15 mouse cellular contexts compared by ENCODE assay signal in genomic region chr5:105146447-105146846, GRCm38 (mm10). TPM values are rescaled to one million over a fixed set of nuclear protein-coding genes. Genes with fewer than 3 reads are reported as not detected.
DNase-seq lines count a peak whose midpoint lies in the region; ATAC-seq and TF ChIP-seq lines count a peak whose summit lies in the region.
"Had no signal": no experiment of that assay in that cellular context is flagged by ENCODE, and none has a peak within 500 bp of the region (broad histone marks: within the 10 kb centered on the region; RNA-seq: fewer than 3 reads in every experiment).

No protein-coding gene starts in this region.

- 0 out of 2 replicates have a peak, but pooled peaks cover 4% of the 10 kb centered on the region for H3K9me3 ChIP-seq in megakaryocyte, embryonic 14.5 days
- H3K9me3 ChIP-seq in heart, postnatal 0 days (replicated peaks; ENCODE audit: control insufficient read depth, low read length), result no peaks in the 10 kb centered on the region
- H3K9me3 ChIP-seq in intestine, embryonic 15.5 days, result no peaks in the 10 kb centered on the region
- H3K9me3 ChIP-seq: hindbrain, embryonic 12.5 days; limb, embryonic 10.5 days; neural tube, embryonic 13.5 days had no signal

- H3K4me3 ChIP-seq in megakaryocyte, embryonic 14.5 days (replicated peaks), result peak overlapping the region; percentile 23
- no peak overlapping the region for H3K4me3 ChIP-seq in heart, postnatal 0 days (ENCODE audit: low read depth, low read length)
- H3K4me3 ChIP-seq in intestine, embryonic 15.5 days (replicated peaks), result no peak overlapping the region
- H3K4me3 ChIP-seq: hindbrain, embryonic 12.5 days; limb, embryonic 10.5 days; neural tube, embryonic 13.5 days had no signal

- peak overlapping the region; percentile 81 for H3K27ac ChIP-seq in heart, postnatal 0 days (ENCODE audit: low read depth)
- H3K27ac ChIP-seq in intestine, embryonic 15.5 days, result no peak overlapping the region
- H3K27ac ChIP-seq: hindbrain, embryonic 12.5 days; limb, embryonic 10.5 days; neural tube, embryonic 13.5 days had no signal

- H3K36me3 ChIP-seq in megakaryocyte, embryonic 14.5 days (replicated peaks; ENCODE audit: low read length), result no peaks in the 10 kb centered on the region
- no peaks in the 10 kb centered on the region for H3K36me3 ChIP-seq in heart, postnatal 0 days (replicated peaks; ENCODE audit: control insufficient read depth, insufficient read depth, low read length)
- no peaks in the 10 kb centered on the region for H3K36me3 ChIP-seq in intestine, embryonic 15.5 days
- H3K36me3 ChIP-seq: hindbrain, embryonic 12.5 days; limb, embryonic 10.5 days; neural tube, embryonic 13.5 days had no signal

- peak; percentile 51; the same call in 1 of the 2 replicates for TF ChIP-seq EP300 in heart, postnatal 0 days (IDR thresholded peaks at IDR 0.05; ENCODE audit: low read depth)

- peaks cover 50% of the 10 kb centered on the region for H3K4me1 ChIP-seq in megakaryocyte, embryonic 14.5 days
- H3K4me1 ChIP-seq in heart, postnatal 0 days (ENCODE audit: control insufficient read depth, insufficient read depth), result no peaks in the 10 kb centered on the region
- H3K4me1 ChIP-seq in intestine, embryonic 15.5 days (replicated peaks), result no peaks in the 10 kb centered on the region
- H3K4me1 ChIP-seq: hindbrain, embryonic 12.5 days; limb, embryonic 10.5 days; neural tube, embryonic 13.5 days had no signal

- peak; percentile 16 for DNase-seq in gastrocnemius, postnatal 25 days
- DNase-seq in gastrocnemius, postnatal 10 days, result no peak
- peak; percentile 51 for DNase-seq in heart, postnatal 0 days (ENCODE audit: low spot score)
- DNase-seq in lung, postnatal 4 days, result peak; percentile 12 to 25
- no peak for DNase-seq in gastrocnemius, adult 8-10 months (ENCODE audit: low spot score in 2 of 2)
- DNase-seq: liver, postnatal 0 days; right cerebral cortex, adult 18-20 months had no signal

- no peak overlapping the region for H3K9ac ChIP-seq in heart, postnatal 0 days (replicated peaks; ENCODE audit: low read depth, low read length)
- no peak overlapping the region for H3K9ac ChIP-seq in intestine, embryonic 15.5 days
- H3K9ac ChIP-seq: hindbrain, embryonic 12.5 days; liver, postnatal 0 days; neural tube, embryonic 13.5 days had no signal

- H3K27me3 ChIP-seq in megakaryocyte, embryonic 14.5 days (replicated peaks), result no peaks in the 10 kb centered on the region
- H3K27me3 ChIP-seq in heart, postnatal 0 days (ENCODE audit: control insufficient read depth, insufficient read depth, low read length), result no peaks in the 10 kb centered on the region
- no peaks in the 10 kb centered on the region for H3K27me3 ChIP-seq in intestine, embryonic 15.5 days (replicated peaks)
- H3K27me3 ChIP-seq: hindbrain, embryonic 12.5 days; neural tube, embryonic 13.5 days had no signal

- TF ChIP-seq CTCF in heart, postnatal 0 days (IDR thresholded peaks at IDR 0.05; ENCODE audit: low read depth), result no peak

- no peak overlapping the region for H3K4me2 ChIP-seq in heart, postnatal 0 days (ENCODE audit: low read depth, low read length)
- H3K4me2 ChIP-seq in intestine, embryonic 15.5 days (replicated peaks), result no peak overlapping the region
- H3K4me2 ChIP-seq: hindbrain, embryonic 12.5 days; neural tube, embryonic 13.5 days had no signal

- ATAC-seq in megakaryocyte, adult 5-6 weeks (ENCODE audit: poor library complexity, severe bottlenecking), result no peak
- ATAC-seq in heart, postnatal 0 days (ENCODE audit: insufficient read depth, low read depth), result peak; percentile 85
- no peak for ATAC-seq in intestine, embryonic 15.5 days
- ATAC-seq: liver, postnatal 0 days; midbrain, embryonic 16.5 days had no signal

RNA-seq across cellular contexts. Expression of gene Gbp4, which starts 7.1 kb away (rescaled TPM):
- 1 to 10 TPM; 2.3 to 3.4 TPM for total RNA-seq in gastrocnemius, postnatal 25 days (2021)
- 1 to 10 TPM; 1.2 to 2.1 TPM for total RNA-seq in gastrocnemius, postnatal 10 days (2021)
- polyA plus RNA-seq in megakaryocyte, embryonic 14.5 days (2012; ENCODE audit: insufficient read depth, low replicate concordance), result 2.3 TPM in 1 of 2 replicates, not detected in the other
- 2.2 TPM in 2 replicates for total RNA-seq in megakaryocyte, adult 5-6 weeks (2015)
- 1.9 and 3.0 TPM in 2 replicates for total RNA-seq in megakaryocyte, adult 5-6 weeks (2017)
- total RNA-seq in heart, postnatal 0 days (2014; rRNA removed; ENCODE audit: low replicate concordance), result 21.5 and 27.7 TPM in 2 replicates
- 2.3 and 2.9 TPM in 2 replicates for polyA plus RNA-seq in heart, postnatal 0 days (2015; fragmentation: Nextera tagmentation; extraction: Ambion mirVana)
- 1.4 and 1.6 TPM in 2 replicates for polyA plus RNA-seq in intestine, embryonic 15.5 days (2015; fragmentation: Nextera tagmentation; extraction: Ambion mirVana)
- 1 to 10 TPM; 1.4 to 1.8 (median 1.6) TPM for total RNA-seq in gastrocnemius, adult 8-10 months (2022)
- total RNA-seq: MEL had no signal

RNA-seq across cellular contexts. Expression of gene Gbp8, which starts 7.1 kb away (rescaled TPM):
- under 1 TPM in 1 of 2 experiments, not detected in 1; 0.13 TPM for total RNA-seq in gastrocnemius, postnatal 25 days (2021)
- under 1 TPM in 1 of 2 experiments, not detected in 1; 0.16 TPM for total RNA-seq in gastrocnemius, postnatal 10 days (2021)
- 0.47 TPM in 1 of 2 replicates, not detected in the other for polyA plus RNA-seq in megakaryocyte, embryonic 14.5 days (2012; ENCODE audit: insufficient read depth, low replicate concordance)
- 1.3 and 2.1 TPM in 2 replicates for total RNA-seq in megakaryocyte, adult 5-6 weeks (2015)
- 0.37 and 1.1 TPM in 2 replicates for total RNA-seq in megakaryocyte, adult 5-6 weeks (2017)
- 0.85 TPM in 1 of 2 replicates, not detected in the other for total RNA-seq in heart, postnatal 0 days (2014; rRNA removed; ENCODE audit: low replicate concordance)
- 0.44 and 0.45 TPM in 2 replicates for polyA plus RNA-seq in heart, postnatal 0 days (2015; fragmentation: Nextera tagmentation; extraction: Ambion mirVana)
- 1.6 and 1.9 TPM in 2 replicates for polyA plus RNA-seq in intestine, embryonic 15.5 days (2015; fragmentation: Nextera tagmentation; extraction: Ambion mirVana)
- under 1 TPM in 1 of 4 experiments, not detected in 3; 0.24 TPM for total RNA-seq in gastrocnemius, adult 8-10 months (2022)
- total RNA-seq: MEL had no signal
- polyA plus RNA-seq: limb, embryonic 10.5 days had no signal

RNA-seq across cellular contexts. Expression of gene Gbp9, which starts 7.1 kb away (rescaled TPM):
- 1 to 10 TPM; 2.8 to 3.3 TPM for total RNA-seq in gastrocnemius, postnatal 25 days (2021)
- total RNA-seq in gastrocnemius, postnatal 10 days (2021), result 1 to 10 TPM; 4.9 to 7.0 TPM
- polyA plus RNA-seq in megakaryocyte, embryonic 14.5 days (2012; ENCODE audit: insufficient read depth, low replicate concordance), result 3.6 TPM in 1 of 2 replicates, not detected in the other
- 5.6 and 6.3 TPM in 2 replicates for total RNA-seq in megakaryocyte, adult 5-6 weeks (2015)
- total RNA-seq in megakaryocyte, adult 5-6 weeks (2017), result 7.3 and 9.0 TPM in 2 replicates
- total RNA-seq in heart, postnatal 0 days (2014; rRNA removed; ENCODE audit: low replicate concordance), result 9.3 and 11.1 TPM in 2 replicates
- 3.6 and 4.7 TPM in 2 replicates for polyA plus RNA-seq in heart, postnatal 0 days (2015; fragmentation: Nextera tagmentation; extraction: Ambion mirVana)
- polyA plus RNA-seq in intestine, embryonic 15.5 days (2015; fragmentation: Nextera tagmentation; extraction: Ambion mirVana), result 2.2 and 3.1 TPM in 2 replicates
- total RNA-seq in gastrocnemius, adult 8-10 months (2022), result 1 to 10 TPM; 1.3 to 3.4 (median 1.5) TPM

Comparison
In these comparisons a context has a peak if more than half of its experiments do, and no peak if none do; other contexts are left out.
1. DNase-seq: peak in gastrocnemius, postnatal 25 days (single experiment), heart, postnatal 0 days (single experiment) and lung, postnatal 4 days (2 of 2); none in gastrocnemius, postnatal 10 days (single experiment) and gastrocnemius, adult 8-10 months (0 of 2).